Mouse (Mus musculus) gastrocnemius, postnatal 10 days (tissue): Measurements from ENCODE around the gene Tpi1. TPM values are rescaled to one million over a fixed set of nuclear protein-coding genes. Genes with fewer than 3 reads are reported as not detected.
"Not testable (repeated sequence)": the region's sequence is repeated elsewhere in the genome, so short reads cannot be mapped to it uniquely, and the experiment has no call there.

Experiments used
- DNase-seq: peaks from one replicate; pipeline ENCODE4 v3.0.0; 2021; ENCODE audit warnings: mixed read lengths
- total RNA-seq, 2 experiments: library from RNA; stranded (reverse); gene quantifications; 2 replicates each; pipeline ENCODE4 v1.2.3; 2021

Gene Tpi1
- total RNA-seq, 2 experiments from 2014 or later: 2,520 to 2,805 TPM

DNA sequence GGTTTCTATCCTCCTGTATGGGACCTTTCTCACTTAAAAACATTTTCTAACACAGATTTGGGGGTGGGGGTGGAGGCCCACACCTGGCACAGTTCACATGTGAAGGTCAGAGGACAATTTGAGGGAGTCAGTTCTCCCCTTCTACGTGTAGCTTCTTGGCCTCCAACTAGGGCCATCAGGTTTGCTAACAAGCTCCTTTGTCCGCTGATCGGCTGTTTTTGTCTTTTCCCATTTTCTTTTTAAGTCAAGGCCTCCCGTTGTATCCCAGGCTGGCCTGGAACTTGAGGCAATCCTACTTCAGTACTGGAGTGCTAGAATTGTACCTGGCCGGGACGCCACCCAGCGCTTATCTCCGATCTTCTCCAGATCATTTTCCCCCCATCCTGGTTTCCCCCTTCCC, 17.6 kb upstream of the Tpi1 start:
- no peak for DNase-seq

DNA sequence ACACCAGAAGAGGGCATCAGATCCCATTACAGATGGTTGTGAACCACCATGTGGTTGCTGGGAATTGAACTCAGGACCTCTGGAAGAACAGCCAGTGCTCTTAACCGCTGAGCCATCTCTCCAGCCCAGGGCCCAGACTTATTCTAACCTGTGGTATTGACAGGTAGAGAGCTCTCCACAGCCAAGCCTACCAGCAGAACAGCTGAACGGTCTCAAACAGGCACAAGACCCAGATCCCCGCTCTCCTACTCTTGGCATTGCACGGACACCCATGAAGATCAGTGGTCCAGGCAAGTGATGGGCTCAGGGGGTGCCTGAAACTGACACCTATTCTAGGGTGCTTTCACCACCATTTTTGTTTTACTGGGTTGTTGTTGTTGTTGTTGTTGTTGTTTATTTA, 17.1 kb upstream of the Tpi1 start:
- not testable (repeated sequence) for DNase-seq

DNA sequence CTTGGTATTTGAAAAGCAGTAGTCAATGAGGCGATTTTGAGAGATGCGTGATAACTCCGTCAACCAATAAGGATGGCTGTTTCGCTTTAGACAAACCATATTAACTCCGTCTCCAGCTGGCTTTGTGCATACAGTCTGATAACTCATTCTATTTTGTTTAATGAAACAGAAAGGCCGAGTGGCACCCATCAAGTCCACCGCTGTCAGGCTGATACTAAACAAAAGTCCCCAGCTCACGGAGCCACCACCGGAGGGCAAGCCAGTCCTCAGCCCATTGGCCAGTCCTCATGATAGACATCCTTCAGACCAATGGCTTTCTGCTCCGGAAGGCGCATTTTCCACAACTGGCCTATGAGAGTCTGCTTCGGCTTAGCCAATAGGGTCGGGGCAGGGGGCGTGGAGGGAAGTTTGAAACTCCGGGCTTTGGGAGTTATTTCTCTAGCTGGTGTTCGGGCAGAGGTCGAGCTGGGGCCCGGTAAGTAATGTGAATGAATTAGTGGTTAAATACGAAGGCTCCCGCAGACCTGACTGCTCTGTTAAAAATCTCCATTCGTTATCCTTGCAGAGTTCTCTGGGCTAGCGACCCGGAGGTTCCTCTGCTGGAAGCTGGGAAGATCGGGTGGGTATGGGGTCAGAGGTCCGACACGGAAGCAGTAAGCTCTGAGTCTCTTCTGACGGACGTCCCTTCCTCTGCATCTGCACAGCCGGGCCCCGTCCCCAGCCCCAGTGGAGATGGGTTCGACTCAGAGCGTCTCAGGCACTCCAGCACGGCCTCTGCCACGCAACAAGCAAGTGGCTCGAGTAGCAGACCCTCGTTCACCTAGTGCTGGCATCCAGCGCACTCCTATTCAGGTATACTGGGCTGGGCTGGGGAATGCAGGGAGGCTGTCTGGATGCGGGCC, 16.0 kb upstream of the Tpi1 start:
- peak; percentile 87 for DNase-seq

DNA sequence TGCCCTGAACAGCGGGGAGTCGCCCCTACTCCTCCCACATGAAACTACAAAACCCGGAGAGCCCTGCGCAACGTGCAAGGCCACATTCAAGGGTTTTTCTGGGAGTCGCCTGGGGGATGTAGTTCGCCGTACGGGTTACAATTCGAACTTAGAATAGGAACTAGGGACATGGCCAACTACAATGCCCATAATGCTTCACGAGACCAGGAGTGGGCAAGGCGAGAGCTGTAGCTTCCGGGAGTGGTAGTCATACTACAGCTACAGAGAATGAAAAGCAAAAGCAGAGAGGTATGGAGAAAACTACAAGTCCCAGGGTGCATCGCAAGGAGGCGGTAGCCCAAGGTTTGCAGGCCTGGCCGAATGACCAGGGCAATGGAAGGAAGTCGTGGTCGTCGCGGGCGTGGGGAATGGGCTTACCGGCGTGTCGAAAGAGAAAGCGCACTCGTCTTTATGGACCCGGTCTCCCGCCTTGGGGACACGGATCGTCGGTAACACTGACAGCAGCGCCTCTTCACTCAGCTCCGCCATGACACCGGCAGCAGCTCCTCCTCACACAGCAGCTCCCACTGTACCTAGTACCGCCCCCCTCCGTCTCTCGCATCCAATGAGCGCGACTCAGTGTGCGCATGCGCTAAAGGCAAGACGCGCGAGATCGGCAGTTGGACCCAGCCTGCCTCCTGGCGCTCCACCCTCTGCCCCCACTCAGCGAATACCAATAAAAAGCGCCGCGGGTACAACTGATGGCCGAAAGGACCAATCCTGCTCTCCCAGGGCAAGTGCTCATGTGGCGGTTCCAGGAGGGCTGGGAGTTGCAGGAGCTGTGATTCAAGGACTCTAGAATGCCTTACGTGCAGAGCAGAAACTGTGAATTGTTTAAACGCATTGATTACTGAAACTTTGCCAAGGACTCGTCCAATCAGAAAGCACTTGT, 15.0 kb upstream of the Tpi1 start, which contains the start of the genes Usp5 and Cdca3:
TSS of gene Usp5 (minus strand) at position 617 of the 931 bp plus-strand sequence.
TSS of gene Cdca3 (plus strand) at position 680 of the 931 bp plus-strand sequence.
- peak; percentile 94 for DNase-seq

DNA sequence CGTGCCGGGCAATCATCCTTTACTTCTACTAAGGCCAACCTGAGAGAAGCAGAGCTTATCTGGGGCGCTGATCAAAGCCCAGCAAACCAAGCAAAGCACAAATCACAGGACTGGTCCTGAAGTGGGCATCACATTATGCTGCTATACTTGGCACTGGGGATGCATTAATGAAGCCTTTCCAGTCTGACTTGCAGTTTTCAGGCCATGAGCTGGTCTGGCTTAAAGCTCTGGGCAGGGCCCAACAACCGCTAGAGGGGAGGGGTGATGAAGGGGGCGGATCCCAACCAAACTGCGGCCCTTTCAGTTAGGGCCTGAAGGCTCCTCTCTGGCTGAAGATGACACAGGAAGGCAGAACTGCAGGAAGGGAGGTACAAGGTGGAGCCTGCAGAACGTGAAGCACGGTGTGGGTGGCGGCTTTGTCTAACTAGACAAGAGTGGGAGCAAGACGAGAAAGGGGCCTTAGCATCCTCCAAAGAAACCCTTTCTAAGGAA, 14.1 kb upstream of the Tpi1 start:
- DNase-seq: no peak

DNA sequence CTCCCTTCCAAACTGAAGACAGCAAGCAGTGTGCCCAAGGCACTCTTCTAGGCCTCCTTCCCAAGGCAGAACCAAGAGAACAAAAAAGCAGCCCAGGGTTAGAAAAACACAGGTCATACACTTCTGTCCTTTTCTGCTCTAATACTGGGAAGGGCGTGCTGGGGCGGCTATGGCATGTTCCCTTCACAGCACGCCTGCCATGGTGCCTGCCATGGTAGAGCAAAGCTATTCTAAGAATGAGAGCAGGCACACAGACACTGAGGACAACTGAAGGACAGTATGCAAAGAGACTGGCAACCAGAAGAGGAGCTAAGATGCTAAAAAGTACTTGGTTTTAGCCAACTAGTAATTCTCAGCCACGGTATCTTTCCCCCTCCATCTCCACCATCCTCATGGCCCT, 8.0 kb upstream of the Tpi1 start:
- no peak for DNase-seq

DNA sequence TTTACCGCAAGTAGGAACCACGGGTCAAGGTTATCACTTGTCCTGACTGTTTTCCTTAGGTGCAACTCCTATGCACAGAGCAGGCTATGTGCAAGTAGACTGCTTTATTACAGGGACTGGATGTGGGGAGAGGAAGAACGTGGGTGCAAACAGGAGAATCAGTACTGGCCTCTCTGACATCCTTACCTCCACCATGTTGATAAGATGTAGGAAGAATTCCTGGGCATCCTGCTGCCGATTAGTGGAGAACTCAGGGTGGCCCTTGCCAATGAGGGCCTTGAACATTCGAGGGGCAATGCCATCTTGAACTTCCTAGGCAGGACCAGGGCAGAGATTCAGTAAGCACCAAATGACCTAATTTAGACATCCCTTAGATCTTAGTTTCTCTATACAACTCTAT, 6.8 kb upstream of the Tpi1 start:
- DNase-seq: no peak

DNA sequence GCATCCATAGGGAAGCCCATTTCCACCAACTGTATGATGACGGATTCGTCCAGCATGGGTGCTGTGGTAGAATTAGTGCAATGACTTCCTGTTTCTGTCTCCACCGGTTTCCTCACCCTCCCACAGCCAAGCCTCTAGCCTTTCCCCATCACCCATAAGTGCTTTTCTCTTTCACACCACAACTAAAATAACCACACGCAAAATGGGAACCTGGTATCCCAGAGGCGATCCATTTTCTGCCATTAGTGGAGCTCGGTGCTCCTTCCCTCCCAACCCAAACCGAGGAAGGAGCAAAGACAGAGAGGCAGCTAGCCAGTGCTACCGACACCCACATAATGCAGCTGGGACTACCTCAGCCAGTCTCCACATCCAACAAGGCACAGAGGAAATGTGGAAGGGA, 3.9 kb upstream of the Tpi1 start:
- DNase-seq: no peak

DNA sequence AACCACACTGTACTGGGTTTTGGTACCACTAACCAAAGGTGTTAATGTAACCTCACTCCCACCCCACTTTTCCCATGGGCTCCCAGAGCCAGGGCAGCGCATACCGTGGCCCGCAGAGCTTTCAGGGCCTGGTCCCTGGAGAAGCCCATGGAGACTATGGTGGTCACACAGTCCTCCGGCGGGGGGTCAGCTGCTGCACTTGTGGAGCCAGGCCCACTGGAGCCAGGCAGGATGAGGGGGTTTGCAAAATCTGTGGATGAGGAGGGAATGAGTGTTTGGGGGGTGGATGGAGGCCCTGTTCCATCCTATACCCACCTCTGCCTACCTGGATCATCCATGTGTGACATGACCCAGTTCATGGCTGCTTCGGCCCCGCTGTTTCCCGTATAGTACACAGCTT, 3.5 kb upstream of the Tpi1 start:
- DNase-seq: no peak

DNA sequence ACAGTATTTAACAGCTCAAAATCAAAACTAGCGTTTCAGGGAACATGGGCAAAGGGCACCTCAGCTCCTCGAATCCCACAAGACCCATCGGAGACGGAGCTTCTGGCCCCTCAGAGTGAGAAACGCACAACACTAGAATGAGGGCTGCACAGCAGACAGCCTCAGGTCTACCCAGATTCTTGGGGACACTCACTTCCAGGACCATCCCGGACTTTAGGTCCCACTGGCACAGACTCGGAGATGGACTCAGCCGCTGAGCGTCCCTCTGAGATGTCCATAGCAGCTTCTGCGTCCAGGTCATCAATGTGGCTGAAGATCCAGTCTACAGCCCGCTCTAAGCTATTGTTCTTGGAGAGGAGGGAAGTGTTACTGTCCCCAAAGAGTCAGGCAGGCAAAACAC, 3.0 kb upstream of the Tpi1 start:
- no peak for DNase-seq

DNA sequence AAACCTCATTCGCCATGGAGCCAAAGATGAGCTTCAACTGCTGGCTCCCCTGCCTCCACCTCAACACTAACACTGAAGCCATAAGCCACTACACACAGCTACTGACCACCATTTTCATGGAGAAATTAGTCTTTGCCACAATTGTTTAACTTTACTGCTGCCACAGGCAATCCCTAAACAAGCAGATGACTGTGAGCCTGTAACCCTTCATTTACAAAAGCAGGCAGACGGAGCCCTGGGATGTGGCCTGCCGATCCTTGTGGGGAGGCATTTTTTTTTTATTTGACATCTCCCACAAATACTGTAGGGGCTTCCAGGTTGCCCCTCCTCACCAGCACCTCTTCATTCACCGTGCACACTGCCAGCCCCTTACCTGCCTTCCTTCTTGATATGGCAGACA, 2.5 kb upstream of the Tpi1 start:
- DNase-seq: no peak

DNA sequence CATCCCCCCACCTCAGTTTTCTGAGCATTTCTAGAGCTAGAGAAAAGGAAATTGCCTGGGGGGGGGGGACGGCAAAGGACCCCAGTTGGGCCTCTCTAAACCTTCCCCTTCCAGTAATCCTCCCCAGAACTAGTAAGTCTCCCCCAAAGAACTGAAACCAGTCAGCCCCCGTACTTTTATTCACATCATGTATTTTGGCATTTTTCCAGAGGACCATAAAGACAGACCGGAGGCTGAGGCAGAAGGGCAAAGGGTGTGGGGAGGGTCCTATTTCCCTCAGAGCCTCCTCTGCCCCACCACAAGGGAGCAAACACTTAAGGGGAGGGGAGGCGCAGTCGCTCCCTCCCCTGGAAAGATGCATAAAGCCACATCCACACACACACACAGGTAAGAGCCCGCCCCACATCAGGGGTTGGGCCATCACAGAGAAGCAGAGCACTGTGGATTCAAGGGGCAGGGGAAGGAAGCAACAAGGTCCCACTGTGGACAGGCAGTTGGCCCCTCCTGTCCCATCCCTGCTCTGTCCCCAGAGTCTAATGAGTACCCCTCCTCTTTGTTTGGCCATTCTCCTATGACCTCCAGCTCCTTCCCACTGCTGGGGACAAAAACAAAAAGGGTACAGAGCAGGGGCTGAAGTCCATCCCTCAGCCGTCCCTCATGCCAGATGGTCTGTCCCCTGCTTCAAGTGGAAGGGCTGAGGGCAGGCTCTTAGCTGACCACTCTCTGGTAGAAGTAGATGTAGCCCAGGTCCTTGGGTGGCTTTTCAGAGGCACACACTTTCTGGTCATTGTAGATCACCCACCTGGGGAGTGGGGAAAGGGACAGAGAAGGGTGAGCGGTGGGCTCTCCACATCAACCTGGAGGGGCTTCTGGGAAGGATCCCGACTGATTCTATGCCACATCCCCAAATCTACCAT, 1.0 kb upstream of the Tpi1 start:
- DNase-seq: no peak

DNA sequence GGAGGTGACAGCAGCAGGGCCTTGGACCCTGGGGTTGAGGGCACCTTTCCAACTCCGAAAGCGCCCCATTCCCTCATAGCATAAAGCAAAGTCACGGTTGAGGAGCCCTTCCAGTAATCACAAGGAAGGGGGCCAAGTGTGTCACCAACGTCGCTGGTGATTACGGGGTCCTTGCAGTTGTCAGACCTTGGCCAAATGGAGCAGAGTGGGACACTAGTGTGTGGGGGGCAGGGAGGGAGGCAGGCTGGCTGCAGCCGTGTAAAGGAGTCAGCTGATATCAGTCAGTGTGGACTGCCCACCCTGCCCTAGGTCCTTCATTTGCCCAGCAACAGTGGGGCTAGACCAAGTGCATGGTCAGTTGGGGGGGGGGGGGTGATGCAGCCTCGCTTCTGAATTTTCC, 352 bp upstream of the Tpi1 start:
- peak; percentile 19 for DNase-seq

DNA sequence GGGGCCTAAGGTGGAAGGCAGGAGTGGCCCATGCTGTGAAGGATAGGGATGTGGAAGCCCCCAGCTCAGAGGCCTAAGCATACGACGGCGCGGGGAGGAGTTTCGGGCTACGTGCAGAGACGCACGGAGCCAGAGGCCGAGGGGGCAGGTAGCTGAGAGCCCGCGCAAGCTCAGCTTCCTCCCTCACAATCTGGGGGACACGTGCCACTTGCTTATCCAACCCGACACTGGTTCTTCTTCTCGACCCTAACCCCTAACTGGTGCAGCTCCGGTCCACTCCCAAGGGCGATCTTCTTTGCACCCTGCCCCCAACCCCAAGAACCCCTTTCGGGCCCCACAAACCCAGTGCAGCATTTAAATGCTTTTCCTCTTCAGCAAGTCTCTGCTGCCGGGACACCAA, 600 bp downstream of the Tpi1 start:
- peak; percentile 65 for DNase-seq

DNA sequence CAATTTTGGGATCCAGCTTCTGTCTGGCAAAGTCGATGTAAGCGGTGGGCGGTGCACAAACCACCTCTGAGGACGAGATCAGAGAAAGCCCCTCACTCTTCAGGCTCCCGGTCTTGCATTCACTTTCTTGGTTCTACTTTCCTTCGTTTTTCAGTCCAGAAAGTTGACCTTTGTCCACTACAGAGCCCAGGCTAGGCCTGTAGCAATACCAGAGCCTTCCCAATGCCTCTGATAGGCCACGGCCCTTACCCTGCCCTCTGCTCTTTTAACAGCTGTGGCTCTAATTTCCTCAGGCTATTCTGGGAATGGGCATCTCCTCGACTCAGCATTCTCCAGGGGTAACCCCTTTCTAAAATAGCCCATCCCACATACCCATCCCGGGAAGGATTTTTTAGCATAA, 1.2 kb downstream of the Tpi1 start:
- DNase-seq: peak; percentile 28

DNA sequence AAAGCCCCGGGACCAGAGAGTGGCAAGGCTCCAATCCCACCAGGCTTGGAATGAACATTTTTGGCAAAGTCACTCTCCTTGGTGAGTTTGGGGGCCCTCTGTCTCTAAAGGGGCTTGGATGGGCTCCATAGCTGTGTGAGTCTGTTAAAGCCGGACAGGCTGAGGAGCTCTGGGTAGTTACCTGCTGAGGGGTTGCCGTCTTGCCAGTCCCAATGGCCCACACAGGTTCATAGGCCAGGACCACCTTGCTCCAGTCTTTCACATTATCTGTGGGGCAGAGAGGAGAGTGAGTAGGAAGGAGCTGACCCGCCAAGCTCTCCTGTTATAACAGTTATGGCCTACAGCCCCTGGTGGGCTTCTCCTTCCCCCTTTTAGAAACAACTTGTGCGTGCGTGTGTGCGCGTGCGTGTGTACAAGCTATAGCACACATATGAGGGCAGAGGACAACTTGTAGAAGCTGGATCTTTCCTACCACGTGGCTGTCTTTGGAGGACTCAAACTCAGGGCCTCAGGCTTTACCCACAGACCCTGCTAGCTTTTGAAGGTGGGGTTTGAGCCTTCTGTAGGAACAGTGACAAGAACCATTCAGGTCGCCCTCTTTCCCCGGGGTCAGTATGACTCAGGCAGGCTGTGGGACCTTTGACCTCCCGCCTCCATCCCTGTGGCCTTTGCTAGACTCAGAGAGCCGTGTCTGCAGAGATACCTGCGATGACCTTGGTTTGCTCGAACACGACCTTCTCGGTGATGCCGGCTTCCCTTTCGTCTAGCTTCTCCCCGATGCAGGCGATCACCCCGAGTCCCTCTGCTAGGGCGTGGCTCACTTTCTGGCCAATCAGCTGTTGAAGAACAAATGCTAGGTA, 2.2 kb downstream of the Tpi1 start:
- peak; percentile 9 for DNase-seq

DNA sequence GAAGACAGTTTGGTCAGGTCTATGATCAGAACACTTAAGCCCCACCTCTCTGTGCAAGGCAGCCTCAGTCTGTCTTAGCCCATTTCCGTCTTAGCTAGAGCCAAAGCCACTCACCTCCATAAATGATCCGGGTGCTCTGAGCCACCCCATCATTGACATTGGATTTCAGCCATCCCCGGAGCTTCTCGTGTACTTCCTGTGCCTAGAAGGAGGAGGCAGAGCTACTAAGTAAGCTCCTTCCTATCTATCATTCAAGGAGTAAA, 2.8 kb downstream of the Tpi1 start:
- DNase-seq: no peak

DNA sequence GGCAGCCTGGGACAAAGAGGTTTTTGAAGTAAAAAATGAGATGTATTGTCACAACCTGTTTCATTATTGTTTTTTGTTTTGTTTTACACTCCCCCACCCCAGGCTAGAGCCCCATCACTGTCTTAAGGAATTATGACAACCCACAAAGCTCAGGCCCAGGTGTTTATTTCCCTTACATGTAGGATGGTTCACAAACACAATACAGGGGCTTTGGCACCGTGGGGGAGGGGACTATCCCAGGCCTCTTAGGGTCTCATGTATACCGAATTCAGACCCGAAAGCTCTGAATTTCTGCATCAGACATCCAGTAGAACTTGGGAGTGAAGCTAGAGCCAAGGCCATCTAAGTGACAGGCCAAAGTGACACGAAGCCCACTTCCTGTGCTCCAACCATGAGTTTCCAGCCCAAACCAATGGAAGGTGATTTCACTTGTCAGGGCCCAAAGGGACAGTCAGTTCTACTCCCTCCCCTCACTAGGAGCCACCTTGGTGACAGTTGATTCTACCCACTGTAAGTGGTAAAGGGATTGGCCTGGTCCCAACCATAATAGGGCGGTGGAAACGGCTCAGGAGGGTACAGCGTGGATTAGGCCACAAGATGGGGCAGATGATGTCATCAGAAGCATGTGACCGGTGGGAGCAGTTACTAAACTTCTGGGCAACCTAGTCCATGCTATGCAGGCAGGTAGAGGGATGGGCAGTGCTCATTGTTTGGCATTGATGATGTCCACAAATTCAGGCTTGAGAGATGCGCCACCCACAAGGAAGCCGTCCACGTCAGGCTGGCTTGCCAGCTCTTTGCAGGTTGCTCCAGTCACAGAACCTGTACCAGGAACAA, 3.3 kb downstream of the Tpi1 start:
- DNase-seq: not testable (repeated sequence)

DNA sequence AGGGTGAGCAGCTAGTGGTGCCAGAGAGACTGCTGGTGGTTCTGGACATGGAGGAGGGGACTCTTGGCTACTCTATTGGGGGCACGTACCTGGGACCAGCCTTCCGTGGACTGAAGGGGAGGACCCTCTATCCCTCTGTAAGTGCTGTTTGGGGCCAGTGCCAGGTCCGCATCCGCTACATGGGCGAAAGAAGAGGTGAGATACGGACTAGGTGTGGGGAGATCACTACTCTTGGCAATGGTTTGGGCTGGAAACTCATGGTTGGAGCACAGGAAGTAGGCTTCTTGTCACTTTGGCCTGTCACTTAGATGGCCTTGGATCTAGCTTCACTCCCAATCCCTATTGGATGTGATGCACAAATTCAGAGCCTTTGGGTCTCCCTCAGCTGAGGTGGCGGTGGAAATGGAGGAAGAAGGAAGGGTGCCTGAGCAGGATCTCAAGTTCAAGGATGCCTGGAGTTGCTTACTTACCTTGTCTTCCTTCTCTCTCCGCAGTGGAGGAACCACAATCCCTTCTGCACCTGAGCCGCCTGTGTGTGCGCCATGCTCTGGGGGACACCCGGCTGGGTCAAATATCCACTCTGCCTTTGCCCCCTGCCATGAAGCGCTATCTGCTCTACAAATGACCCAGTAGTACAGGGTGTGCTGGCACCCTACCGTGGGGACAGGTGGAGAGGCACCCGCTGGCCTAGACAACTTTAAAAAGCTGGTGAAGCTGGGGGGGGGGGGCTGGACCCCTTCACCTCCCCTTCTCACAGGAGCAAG, 4.1 kb downstream of the Tpi1 start:
- peak; percentile 53 for DNase-seq
